Mouse (Mus musculus): ENCODE data around the gene Calr. TPM values are rescaled to one million over a fixed set of nuclear protein-coding genes. Genes with fewer than 3 reads are reported as not detected.
A peak's percentile ranks its signal among the peaks of the same experiment; 100 is the strongest.

The Calr gene
- polyA plus RNA-seq, 1 experiment, result 687 TPM

- H3ac ChIP-seq (ENCODE audit: control insufficient read depth, insufficient read length, low read depth), result no peak overlapping the region
- H3K36me3 ChIP-seq (ENCODE audit: control insufficient read depth, insufficient read depth), result peaks cover 18% of the 10 kb centered on the region
- TF ChIP-seq USF1 (IDR thresholded peaks at IDR 0.05; ENCODE audit: low read depth), result no peak
- H3K27me3 ChIP-seq (ENCODE audit: control insufficient read depth, insufficient read depth, insufficient read length), result no peaks in the 10 kb centered on the region
- H3K79me2 ChIP-seq (ENCODE audit: control insufficient read depth, insufficient read depth), result peaks cover 100% of the 10 kb centered on the region
- no peak overlapping the region for H3K4me3 ChIP-seq (ENCODE audit: insufficient read depth, poor library complexity, severe bottlenecking)
- peaks cover 86% of the 10 kb centered on the region for H3K79me3 ChIP-seq (ENCODE audit: low read depth)
Measured at GRCm38 (mm10) chr8:84794486-84794885, 52.2 kb downstream of the Calr start.

GRCm38 (mm10) chr8:84793791-84794485 is 52.8 kb downstream of the Calr start:
- Histone ChIP-seq H3K4me3 (ENCODE audit: insufficient read depth, poor library complexity, severe bottlenecking) (no peak overlapping the region), H3K79me2 (ENCODE audit: control insufficient read depth, insufficient read depth) (peaks cover 100% of the 10 kb centered on the region), H3K36me3 (ENCODE audit: control insufficient read depth, insufficient read depth) (peaks cover 18% of the 10 kb centered on the region), H3K79me3 (ENCODE audit: low read depth) (peaks cover 90% of the 10 kb centered on the region), H3K27me3 (ENCODE audit: control insufficient read depth, insufficient read depth, insufficient read length) (no peaks in the 10 kb centered on the region), H3ac (ENCODE audit: control insufficient read depth, insufficient read length, low read depth) (no peak overlapping the region)
- TF ChIP-seq USF1 (IDR thresholded peaks at IDR 0.05; ENCODE audit: low read depth) (no peak), MYOD1 (IDR thresholded peaks at IDR 0.05; ENCODE audit: control insufficient read depth, insufficient read length, low read depth) (no peak), MYOG (IDR thresholded peaks at IDR 0.05; ENCODE audit: control insufficient read depth, extremely low read depth, insufficient read length) (no peak), CEBPB (IDR thresholded peaks at IDR 0.05; ENCODE audit: low read depth) (no peak), FOSL1 (IDR thresholded peaks at IDR 0.05; ENCODE audit: insufficient read depth, low read length, poor library complexity, severe bottlenecking) (no peak), MAX (IDR thresholded peaks at IDR 0.05) (no peak), CTCF (IDR thresholded peaks at IDR 0.05; ENCODE audit: control insufficient read depth, insufficient read depth, insufficient read length) (no peak)

GRCm38 (mm10) chr8:84793134-84793533 is 53.6 kb downstream of the Calr start:
- H3K4me3 ChIP-seq (ENCODE audit: insufficient read depth, poor library complexity, severe bottlenecking), result no peak overlapping the region
- H3K36me3 ChIP-seq (ENCODE audit: control insufficient read depth, insufficient read depth), result peaks cover 18% of the 10 kb centered on the region
- TF ChIP-seq MAX (IDR thresholded peaks at IDR 0.05) (no peak), CEBPB (IDR thresholded peaks at IDR 0.05; ENCODE audit: low read depth) (no peak), CTCF (IDR thresholded peaks at IDR 0.05; ENCODE audit: control insufficient read depth, insufficient read depth, insufficient read length) (no peak), MYOD1 (IDR thresholded peaks at IDR 0.05; ENCODE audit: control insufficient read depth, insufficient read length, low read depth) (no peak), USF1 (IDR thresholded peaks at IDR 0.05; ENCODE audit: low read depth) (no peak), MYOG (IDR thresholded peaks at IDR 0.05; ENCODE audit: control insufficient read depth, extremely low read depth, insufficient read length) (no peak), FOSL1 (IDR thresholded peaks at IDR 0.05; ENCODE audit: insufficient read depth, low read length, poor library complexity, severe bottlenecking) (no peak)
- no peak overlapping the region for H3ac ChIP-seq (ENCODE audit: control insufficient read depth, insufficient read length, low read depth)
- peaks cover 100% of the 10 kb centered on the region for H3K79me2 ChIP-seq (ENCODE audit: control insufficient read depth, insufficient read depth)
- H3K79me3 ChIP-seq (ENCODE audit: low read depth), result peaks cover 89% of the 10 kb centered on the region
- H3K27me3 ChIP-seq (ENCODE audit: control insufficient read depth, insufficient read depth, insufficient read length), result no peaks in the 10 kb centered on the region

- peaks cover 15% of the 10 kb centered on the region for H3K36me3 ChIP-seq (ENCODE audit: control insufficient read depth, insufficient read depth)
- H3K79me2 ChIP-seq (ENCODE audit: control insufficient read depth, insufficient read depth), result peaks cover 100% of the 10 kb centered on the region
- peaks cover 90% of the 10 kb centered on the region for H3K79me3 ChIP-seq (ENCODE audit: low read depth)
- H3K27me3 ChIP-seq (ENCODE audit: control insufficient read depth, insufficient read depth, insufficient read length), result no peaks in the 10 kb centered on the region
- no peak overlapping the region for H3ac ChIP-seq (ENCODE audit: control insufficient read depth, insufficient read length, low read depth)
- no peak for TF ChIP-seq FOSL1 (IDR thresholded peaks at IDR 0.05; ENCODE audit: insufficient read depth, low read length, poor library complexity, severe bottlenecking)
- peak; percentile 89 for TF ChIP-seq USF1 (IDR thresholded peaks at IDR 0.05; ENCODE audit: low read depth)
- H3K4me3 ChIP-seq (ENCODE audit: insufficient read depth, poor library complexity, severe bottlenecking), result no peak overlapping the region
Measured at GRCm38 (mm10) chr8:84792429-84792947, 54.2 kb downstream of the Calr start.

Small RNA genes within 50 kb of the gene (microRNA-seq; reads per million reads assigned to microRNA genes)
- gene Mir7069 (ENCODE audit: borderline microRNAs expressed), result 1.6 reads per million, percentile 35 among the genes with 10 or more reads in this experiment

Other genes starting within 250 kb of the Calr start
- 61.4 TPM for gene Ier2, start 184.1 kb downstream of the Calr start, polyA plus RNA-seq (2012; fragmentation: generic; extraction: Trizol)
- 117 TPM for gene Trmt1, start 160.6 kb downstream of the Calr start, polyA plus RNA-seq (2012; fragmentation: generic; extraction: Trizol)
- gene Nacc1, start 159.1 kb downstream of the Calr start, polyA plus RNA-seq (2012; fragmentation: generic; extraction: Trizol), result 81.5 TPM
- gene Lyl1, start 145.5 kb downstream of the Calr start, polyA plus RNA-seq (2012; fragmentation: generic; extraction: Trizol), result 0.04 TPM
- 2.9 TPM for gene G430095P16Rik, start 123.9 kb downstream of the Calr start, polyA plus RNA-seq (2012; fragmentation: generic; extraction: Trizol)
- gene Nfix, start 46.6 kb downstream of the Calr start, polyA plus RNA-seq (2012; fragmentation: generic; extraction: Trizol), result 50.7 TPM
- gene Dand5, start 24.1 kb downstream of the Calr start, polyA plus RNA-seq (2012; fragmentation: generic; extraction: Trizol), result 2.4 TPM
- 32.5 TPM for gene Gadd45gip1, start 15.4 kb downstream of the Calr start, polyA plus RNA-seq (2012; fragmentation: generic; extraction: Trizol)
- 68.3 TPM for gene Rad23a, start 6.3 kb downstream of the Calr start, polyA plus RNA-seq (2012; fragmentation: generic; extraction: Trizol)
- 104 TPM for gene Farsa, start 10.1 kb upstream of the Calr start, polyA plus RNA-seq (2012; fragmentation: generic; extraction: Trizol)
- gene Syce2, start 25.2 kb upstream of the Calr start, polyA plus RNA-seq (2012; fragmentation: generic; extraction: Trizol), result 8.5 TPM
- 11.4 TPM for gene Gcdh, start 47.0 kb upstream of the Calr start, polyA plus RNA-seq (2012; fragmentation: generic; extraction: Trizol)
- gene Klf1, start 55.0 kb upstream of the Calr start, polyA plus RNA-seq (2012; fragmentation: generic; extraction: Trizol), result 0.09 TPM
- 9.0 TPM for gene Dnase2a, start 61.6 kb upstream of the Calr start, polyA plus RNA-seq (2012; fragmentation: generic; extraction: Trizol)
- not detected for gene Mast1, start 90.4 kb upstream of the Calr start, polyA plus RNA-seq (2012; fragmentation: generic; extraction: Trizol)
- 0.05 TPM for gene Rtbdn, start 100.1 kb upstream of the Calr start, polyA plus RNA-seq (2012; fragmentation: generic; extraction: Trizol)
- not detected for gene Gm49661, start 122.5 kb upstream of the Calr start, polyA plus RNA-seq (2012; fragmentation: generic; extraction: Trizol)
- 609 TPM for gene Prdx2, start 122.7 kb upstream of the Calr start, polyA plus RNA-seq (2012; fragmentation: generic; extraction: Trizol)
- gene Rnaseh2a, start 122.8 kb upstream of the Calr start, polyA plus RNA-seq (2012; fragmentation: generic; extraction: Trizol), result 145 TPM
- 158 TPM for gene Junb, start 131.8 kb upstream of the Calr start, polyA plus RNA-seq (2012; fragmentation: generic; extraction: Trizol)
- 7.0 TPM for gene Hook2, start 143.7 kb upstream of the Calr start, polyA plus RNA-seq (2012; fragmentation: generic; extraction: Trizol)
- gene Best2, start 167.6 kb upstream of the Calr start, polyA plus RNA-seq (2012; fragmentation: generic; extraction: Trizol), result 0.04 TPM
- 253 TPM for gene Asna1, start 178.3 kb upstream of the Calr start, polyA plus RNA-seq (2012; fragmentation: generic; extraction: Trizol)
- 321 TPM for gene Trir, start 179.9 kb upstream of the Calr start, polyA plus RNA-seq (2012; fragmentation: generic; extraction: Trizol)
- gene Tnpo2, start 190.0 kb upstream of the Calr start, polyA plus RNA-seq (2012; fragmentation: generic; extraction: Trizol), result 52.0 TPM
- gene Fbxw9, start 213.1 kb upstream of the Calr start, polyA plus RNA-seq (2012; fragmentation: generic; extraction: Trizol), result 20.0 TPM
- gene Gm5741, start 221.0 kb upstream of the Calr start, polyA plus RNA-seq (2012; fragmentation: generic; extraction: Trizol), result not detected
- gene Dhps, start 224.8 kb upstream of the Calr start, polyA plus RNA-seq (2012; fragmentation: generic; extraction: Trizol), result 123 TPM
- gene Wdr83os, start 233.8 kb upstream of the Calr start, polyA plus RNA-seq (2012; fragmentation: generic; extraction: Trizol), result 152 TPM
- gene Wdr83, start 234.4 kb upstream of the Calr start, polyA plus RNA-seq (2012; fragmentation: generic; extraction: Trizol), result 25.0 TPM
- 9.8 TPM for gene Man2b1, start 236.3 kb upstream of the Calr start, polyA plus RNA-seq (2012; fragmentation: generic; extraction: Trizol)

Data from C2C12 (cell line).